Mouse (Mus musculus) left cerebral cortex, adult 8-10 months (tissue): Measurements from ENCODE around the gene Fermt1. TPM values are rescaled to one million over a fixed set of nuclear protein-coding genes. Genes with fewer than 3 reads are reported as not detected.

Experiments used
- DNase-seq, 2 experiments: peaks; one replicate each; pipeline ENCODE4 v3.0.0; 2022; ENCODE audit warnings: low spot score in 2 of 2
- total RNA-seq, 4 experiments: library from RNA; stranded (reverse); gene quantifications; 2 replicates each; pipeline ENCODE4 v1.2.4; 2022

The Fermt1 gene
- total RNA-seq, 4 experiments from 2014 or later, result 0.82 to 2.1 (median 1.2) TPM

DNA sequence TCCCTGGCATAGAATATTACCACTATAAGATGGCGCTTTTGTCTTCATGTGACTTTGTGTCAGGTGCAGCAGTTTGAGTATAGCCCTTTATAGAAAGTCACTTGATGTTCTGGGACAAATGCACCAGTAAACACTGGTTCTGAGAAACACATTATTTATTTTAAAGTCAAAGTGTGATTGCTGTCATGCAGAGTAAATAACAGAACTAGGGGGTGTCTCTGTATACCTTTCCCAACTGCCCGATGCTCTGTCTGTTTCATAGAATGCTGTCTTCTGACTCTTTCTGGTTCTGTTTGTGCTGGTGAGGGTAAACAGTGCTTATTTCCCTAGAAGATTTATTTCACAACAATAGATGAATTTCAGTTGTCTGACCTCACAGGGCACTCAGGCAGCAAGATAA is 82.4 kb downstream of the Fermt1 start:
- no peak for DNase-seq

DNA sequence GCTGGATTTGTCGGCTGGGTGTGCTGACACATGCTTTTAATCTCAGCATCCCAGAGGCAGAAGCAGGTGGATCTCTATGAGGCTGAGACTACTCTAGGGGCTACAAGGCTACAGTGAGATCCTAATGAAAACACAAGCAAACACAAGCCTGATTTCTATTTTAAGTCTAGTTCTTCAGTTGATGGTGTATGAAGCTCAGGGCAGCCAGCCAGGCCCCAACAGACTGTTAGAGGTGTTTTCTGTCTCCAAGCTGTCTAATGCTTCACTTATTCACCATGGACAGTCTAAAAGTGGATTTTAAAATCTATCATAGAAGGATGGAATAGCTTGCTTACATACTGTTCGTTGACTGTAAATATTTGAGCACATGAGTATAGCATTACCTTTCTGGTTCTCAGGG is 84.2 kb downstream of the Fermt1 start:
- DNase-seq, result peak in 1 of 2 experiments; percentile 18

DNA sequence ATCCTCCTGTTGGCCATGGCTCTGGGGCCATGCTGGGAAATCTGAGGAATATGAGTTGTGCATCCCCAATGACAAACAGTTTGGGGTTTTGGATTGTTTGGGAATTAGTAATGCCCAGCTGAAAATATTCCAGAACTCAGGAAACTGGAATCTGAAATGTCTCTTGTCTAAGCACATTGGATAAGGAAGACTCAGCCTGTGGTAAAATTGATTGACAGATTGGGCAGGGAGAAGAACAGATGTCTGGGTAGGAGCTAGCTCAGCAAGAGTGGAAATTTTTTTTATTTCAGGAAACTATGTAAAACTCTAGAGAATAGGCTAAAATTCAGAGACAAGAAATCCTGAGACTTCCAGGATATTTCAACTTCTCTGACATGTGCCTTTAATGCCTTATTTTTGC is 85.3 kb downstream of the Fermt1 start:
- no peak for DNase-seq

DNA sequence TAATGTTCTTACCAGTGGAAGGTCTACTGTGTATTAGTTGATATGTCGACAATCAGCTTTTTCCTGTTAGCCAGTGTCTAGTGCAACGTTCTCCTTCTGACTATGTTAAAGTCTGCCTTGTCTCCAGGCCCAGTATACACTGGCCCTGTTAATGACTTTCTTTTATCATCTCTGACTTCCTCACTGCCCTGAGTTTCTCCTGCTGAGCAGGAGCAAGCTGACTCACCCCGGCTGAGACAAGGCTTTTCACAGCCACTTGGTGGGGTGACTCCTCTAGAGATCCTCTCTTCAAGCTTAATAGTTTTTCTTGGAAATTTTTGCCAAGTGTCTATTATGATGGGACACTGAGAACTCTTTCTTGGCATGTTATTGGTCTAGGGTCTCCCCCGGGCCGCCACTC is 89.4 kb downstream of the Fermt1 start:
- no peak for DNase-seq

Other genes starting within 250 kb of the Fermt1 start
- 100 to 1,000 TPM; 213 to 265 (median 237) TPM for gene Chgb, start 164.6 kb downstream of the Fermt1 start, total RNA-seq
- 10 to 100 TPM; 22.2 to 29.8 (median 26.0) TPM for gene Trmt6, start 129.9 kb downstream of the Fermt1 start, total RNA-seq
- gene Mcm8, start 129.8 kb downstream of the Fermt1 start, total RNA-seq, result 1 to 10 TPM; 4.5 to 5.8 (median 4.6) TPM
- 10 to 100 TPM; 28.5 to 31.1 (median 29.3) TPM for gene Crls1, start 99.2 kb downstream of the Fermt1 start, total RNA-seq
- under 1 TPM; 0.11 to 0.65 (median 0.34) TPM for gene Lrrn4, start 65.0 kb downstream of the Fermt1 start, total RNA-seq